Mouse (Mus musculus) adrenal gland, postnatal 25 days (tissue): ENCODE results near the gene Gm9903. TPM values are rescaled to one million over a fixed set of nuclear protein-coding genes. Genes with fewer than 3 reads are reported as not detected.

Experiments
- DNase-seq: peaks from one replicate; pipeline ENCODE4 v3.0.0; 2021; ENCODE audit warnings: mixed read lengths
- long read RNA-seq: library from polyadenylated mRNA; stranded (forward); transcript quantifications from one replicate; pipeline ENCODE4 v2.0.0, GENCODE M21; 2021
- total RNA-seq: library from RNA; stranded (reverse); gene quantifications from 2 replicates; pipeline ENCODE4 v1.2.3, GENCODE M21; 2021

Gm9903 gene
- 0.64 TPM in 1 of 2 replicates, not detected in the other for total RNA-seq
- long read RNA-seq = 0 reads

DNA sequence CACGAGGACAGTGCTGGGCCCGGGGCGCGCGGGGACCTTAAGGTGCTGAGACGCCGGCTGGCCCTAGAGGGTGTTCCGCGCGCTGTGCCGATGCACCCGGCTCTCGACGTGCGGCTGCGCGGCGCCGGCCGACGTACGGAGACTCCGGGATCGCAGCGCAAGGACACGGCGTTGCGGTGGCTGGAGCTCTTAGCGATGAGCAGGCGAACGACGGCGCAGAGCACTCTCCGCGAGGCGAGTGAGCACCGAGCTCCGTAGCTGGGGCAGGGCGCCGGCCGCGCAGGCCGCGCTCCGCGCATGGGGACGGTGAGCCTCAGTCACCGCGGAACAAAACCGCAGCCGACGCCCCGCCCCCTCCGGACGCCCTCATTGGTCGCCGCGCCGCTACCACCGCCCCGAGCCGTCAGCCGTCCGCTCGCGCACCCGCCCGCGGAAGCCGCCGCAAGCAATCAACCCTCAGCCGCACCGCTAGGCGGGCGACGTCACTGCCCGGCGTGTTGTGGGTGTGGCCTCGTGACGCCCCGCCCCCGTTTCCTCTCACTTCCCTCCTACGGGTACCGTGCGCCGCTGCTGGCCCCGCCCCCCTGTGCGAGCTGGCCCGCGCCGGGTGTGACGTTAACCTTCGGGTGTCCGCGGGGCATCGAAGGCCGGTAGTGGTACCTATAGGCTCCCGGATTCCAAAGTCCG lies at the start of gene Gm9903, which contains the start of gene Fam53a:
Gene Gm9903 (plus strand): TSS at position 625 of the 687 bp plus-strand sequence.
Gene Fam53a (minus strand): TSS at position 335 of the 687 bp plus-strand sequence.
- peak; percentile 100 for DNase-seq

DNA sequence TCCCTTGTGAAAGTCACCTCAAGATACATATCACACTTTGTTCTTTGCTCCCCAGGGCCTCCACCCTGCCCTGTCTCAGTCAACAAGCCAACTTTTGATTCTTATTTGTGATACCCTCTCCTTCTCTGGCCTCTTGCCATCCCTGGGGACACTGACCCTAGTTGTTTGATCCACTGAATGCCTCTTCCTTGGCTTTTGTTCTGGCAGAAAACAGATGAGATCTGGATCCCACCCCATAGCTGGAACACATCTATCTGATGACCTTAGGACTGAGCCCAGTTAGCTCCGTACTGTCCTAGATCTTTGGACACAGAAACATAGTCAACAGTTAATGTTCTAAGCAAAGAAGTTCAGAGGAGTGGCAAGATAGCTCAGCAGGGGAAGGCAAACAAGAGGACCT lies 49.4 kb upstream of the Gm9903 start:
- no peak for DNase-seq

DNA sequence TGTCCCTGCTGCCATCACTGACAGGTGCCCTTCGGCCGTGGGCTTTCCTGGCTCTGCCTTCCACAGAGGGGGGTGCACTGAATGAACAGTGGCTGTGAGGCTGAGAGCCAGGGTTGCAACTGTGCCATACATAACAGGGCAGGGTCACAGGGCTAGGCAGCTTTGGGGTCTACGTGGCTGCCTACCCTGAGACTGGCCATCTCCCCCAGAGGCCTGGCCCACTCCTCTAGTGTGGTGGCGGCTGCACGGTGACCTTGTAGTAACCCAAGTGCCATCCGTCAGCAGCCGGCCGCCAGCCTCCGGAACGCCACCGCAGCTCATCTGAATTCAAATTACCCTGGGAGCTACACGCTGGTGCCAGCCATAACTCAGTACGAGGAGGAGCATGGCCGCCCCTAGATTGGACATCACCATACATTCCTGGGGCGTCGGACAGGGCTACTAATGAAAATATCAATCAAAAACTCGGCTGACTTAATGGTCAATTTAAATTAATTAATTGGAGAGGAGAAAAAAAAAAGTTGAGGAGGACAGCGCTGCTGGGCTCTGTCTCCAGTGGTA lies 42.1 kb upstream of the Gm9903 start:
- DNase-seq = no peak

DNA sequence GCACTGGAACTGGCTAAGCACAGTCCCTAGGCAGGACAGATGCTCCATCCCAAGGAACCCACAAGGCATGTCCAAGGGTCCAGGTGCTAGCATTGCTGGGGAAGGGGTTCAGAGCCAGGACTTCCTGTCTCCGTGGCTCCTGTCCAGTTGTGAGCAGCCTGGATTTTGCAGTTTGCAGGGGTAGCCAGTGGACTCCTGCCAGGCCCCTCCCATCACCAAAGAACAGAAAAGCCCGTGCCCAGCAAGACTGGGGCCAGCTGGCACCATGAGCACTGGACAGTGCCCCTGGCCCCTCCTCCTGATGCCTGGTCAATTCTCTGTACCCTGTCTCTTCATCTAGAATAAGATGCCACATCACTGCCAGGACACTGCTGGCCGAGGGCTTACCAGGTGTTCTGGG lies 41.7 kb upstream of the Gm9903 start:
- no peak for DNase-seq

DNA sequence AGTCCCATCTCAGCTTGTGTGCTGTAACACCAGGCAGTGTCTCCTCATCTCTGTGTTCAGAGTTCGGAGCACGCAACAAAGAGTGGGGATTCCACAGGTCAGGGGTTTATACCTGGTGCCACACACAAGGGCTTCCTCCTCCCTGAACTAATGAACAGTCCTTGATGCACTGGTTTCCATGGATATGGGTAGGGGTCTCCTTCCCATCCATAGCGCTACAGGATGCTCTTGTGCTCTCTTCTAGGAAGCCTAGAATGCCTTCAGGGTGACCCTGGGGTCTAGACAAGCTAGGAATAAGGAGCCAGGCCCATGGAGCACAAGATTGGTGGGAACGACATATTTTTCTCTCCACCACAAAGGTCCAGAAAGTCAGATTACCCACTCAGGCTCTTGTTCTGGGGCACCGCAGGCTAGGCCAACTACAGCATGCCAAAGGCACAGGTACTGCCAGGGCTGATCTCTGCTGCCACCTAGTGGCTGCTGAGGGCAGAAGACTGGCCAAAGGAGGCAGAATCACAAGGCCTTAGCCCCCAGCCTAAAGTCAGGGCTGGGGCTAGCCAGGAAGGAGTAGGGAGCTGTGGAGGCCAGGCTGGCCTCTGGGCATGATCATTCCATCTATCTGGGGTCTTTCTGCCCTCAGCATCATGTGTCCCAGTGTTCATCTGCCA lies 40.4 kb upstream of the Gm9903 start:
- peak; percentile 78 for DNase-seq

DNA sequence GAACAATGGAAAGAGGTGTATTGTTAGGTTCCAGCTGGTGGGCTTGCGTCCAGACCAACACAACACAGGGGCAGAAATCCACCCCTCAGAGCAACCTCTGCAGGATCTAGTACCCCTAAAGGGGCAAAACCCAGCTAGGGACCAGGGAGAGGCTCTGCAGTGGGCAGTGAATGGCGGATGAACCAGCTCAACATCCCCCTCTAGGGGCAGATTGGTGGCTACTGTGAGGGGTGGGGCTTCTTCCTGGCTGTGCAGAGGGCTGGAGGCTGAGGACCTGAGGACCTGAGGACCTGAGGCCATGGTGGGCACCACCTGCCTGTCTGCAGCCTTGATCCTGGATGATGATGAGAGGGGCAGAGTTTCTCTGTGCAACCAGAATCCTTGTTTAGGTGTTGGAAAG lies 36.1 kb upstream of the Gm9903 start:
- DNase-seq = no peak

DNA sequence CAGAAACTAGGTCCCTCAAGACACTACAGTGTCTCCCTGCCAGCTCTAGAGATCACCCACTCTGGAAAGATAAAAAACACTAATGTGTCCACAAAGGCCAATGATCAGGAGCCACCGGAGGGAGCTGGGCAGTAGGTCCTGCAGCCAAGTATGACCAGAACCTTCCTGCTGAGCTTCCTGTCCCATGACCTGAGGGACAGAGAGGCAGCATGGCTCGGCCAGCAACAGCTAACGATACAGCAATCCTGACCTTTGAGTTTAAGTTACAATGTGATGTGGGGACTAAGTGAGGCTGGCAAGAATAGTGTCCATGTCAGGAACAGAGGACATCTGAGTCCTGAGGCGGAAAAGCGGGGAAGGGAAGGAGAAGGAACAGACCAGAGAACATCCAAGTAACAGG lies 24.4 kb upstream of the Gm9903 start:
- no peak for DNase-seq

DNA sequence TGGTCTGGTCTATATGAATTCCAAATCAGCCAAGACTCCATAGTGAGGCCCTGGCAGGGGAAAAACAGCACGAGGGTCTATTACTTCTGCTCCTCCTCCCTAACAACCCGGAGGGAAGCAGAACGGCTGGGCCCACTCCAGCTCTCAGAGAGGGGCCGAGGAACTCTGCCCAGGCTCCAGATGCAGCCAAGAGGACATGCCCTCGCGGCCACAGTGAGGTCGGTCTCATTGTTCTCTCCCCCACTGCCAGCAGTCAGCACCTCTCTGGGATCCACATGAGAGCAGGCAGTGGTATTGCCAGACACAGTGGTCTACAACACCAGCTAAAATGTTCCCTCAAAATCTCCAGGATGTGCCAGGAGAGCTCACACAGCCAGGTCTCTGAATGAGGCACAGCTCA lies 23.1 kb upstream of the Gm9903 start:
- DNase-seq = no peak

DNA sequence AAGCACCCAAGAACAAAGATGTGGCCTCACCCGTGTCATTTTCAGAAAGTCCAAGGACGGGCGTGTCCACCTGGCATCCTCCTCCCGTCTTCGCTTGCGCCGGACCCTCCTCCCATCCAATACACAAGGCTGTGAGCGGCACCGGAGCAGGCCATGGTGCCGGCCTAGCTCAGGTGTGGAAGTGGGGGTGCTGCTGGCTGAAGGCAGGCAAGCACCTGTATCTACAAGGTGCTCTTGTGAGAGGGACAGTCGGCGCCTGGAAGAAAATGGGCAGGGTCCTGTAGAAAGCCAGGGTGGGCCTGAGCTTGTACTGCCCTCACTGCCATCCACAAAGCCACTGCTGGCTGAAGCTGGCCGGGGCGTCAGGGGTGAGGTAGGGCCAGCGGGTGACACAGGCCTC lies 22.3 kb upstream of the Gm9903 start:
- no peak for DNase-seq

DNA sequence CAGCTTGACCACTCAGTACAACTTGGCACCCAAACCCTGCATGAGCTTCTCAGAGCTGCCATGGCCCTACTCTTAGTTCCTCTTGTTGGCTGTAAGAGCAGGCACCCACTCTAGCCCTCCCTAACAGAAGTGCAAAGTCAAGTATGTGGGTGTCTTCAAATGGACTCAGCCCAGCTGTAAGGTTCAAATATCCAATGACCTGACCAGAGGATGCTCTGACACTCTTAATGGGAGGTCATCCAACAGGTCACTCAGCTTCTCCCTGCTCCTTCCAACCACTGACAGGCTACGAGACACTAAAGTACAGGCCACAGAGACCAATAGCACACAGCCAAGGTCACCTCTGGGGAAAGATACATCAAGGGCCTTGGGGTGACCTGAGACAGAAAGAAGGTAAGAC lies 20.5 kb upstream of the Gm9903 start:
- no peak for DNase-seq

DNA sequence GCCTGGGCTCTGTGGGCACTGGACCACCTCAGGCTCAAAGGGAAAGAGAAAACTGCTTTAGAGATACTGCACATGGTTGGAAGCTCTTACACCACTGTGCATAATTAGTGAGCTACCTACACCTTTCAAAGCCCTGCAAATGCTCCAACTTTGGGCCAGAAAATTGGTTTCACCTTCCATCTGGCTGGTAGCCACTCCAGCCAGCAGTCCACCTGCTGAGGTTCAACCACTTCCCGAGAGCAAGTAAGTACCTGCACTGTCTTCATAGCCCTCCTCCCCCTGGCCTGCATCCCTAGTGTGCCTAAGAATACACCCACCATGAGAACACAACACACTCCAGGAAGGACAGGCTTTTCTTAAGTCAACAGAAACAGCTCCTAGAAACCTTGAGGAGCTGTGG lies 17.9 kb upstream of the Gm9903 start:
- no peak for DNase-seq

DNA sequence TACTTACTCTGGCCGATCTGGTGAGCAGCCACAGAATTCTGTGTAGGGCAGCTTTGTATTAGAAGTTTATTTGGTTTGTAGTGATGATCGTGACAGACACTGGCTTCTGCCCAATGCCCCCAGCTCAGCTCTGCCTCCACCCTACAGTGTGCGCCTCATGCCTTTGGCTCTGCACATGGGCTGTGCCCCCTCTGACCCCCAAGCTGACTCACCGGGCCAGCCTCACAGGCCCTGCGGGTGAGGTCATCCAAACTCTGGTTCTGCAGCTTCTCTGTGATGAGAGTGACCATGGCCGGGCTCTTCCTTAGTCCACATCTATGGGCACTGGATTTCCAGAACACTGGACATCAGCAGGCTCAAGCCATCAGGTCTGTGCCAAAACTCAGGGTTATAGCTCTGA lies 15.3 kb upstream of the Gm9903 start:
- peak; percentile 62 for DNase-seq

DNA sequence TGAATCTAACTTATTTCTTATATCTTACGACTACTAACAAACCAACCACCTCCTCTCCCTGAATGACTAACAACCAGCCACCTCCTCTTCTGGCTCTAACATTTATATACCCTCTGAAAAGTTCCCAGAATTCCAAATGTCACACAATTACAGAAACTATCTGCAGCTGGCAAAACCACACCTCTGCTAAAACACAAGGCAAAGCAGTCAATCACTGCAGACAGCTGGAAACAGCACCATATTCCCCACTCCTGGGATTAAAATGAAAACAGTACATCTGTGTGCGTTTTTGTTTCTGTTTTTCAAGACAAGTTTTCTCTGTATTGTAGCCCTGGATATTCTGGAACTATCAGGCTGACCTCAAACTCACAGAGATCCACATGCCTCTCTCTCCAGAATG lies 7.1 kb upstream of the Gm9903 start:
- no peak for DNase-seq

DNA sequence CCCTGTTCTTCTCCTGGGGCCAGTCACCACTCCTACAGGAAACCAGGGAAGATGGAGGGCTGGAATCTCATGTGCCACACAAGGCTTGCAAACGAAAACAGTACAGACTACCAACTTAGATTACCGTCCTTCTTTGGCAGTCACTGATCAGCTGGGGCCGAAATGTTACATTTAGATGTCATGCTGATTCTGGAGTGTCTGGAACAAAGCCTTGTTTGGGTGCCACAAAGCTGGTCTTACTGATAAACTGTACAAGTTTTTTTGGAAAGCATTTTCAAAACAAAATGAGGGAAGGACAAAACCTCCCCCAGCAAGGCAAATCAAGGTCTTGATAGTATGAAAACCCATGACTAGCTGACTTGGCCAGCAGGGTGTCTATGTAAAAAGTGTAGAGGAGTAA lies 6.0 kb upstream of the Gm9903 start:
- DNase-seq = no peak

DNA sequence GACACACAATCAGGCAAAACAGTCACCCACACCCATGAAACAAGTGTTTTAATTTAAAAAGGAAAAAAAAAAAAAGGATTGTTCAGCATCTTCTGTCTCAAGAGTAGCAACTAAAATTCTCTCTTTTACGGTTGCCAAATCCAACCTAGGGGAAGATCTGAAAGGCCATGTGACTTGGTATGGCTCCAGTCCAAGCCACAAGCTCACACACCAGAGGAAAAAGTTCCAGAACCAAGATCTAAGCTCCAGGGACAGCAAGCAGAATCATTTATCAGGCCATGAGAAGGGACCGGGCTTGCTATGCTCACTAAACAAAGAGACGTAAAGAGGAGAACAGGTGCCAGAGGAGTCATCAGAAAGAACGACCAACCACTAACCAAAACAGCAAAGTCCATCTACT lies 1.8 kb upstream of the Gm9903 start:
- peak; percentile 41 for DNase-seq

DNA sequence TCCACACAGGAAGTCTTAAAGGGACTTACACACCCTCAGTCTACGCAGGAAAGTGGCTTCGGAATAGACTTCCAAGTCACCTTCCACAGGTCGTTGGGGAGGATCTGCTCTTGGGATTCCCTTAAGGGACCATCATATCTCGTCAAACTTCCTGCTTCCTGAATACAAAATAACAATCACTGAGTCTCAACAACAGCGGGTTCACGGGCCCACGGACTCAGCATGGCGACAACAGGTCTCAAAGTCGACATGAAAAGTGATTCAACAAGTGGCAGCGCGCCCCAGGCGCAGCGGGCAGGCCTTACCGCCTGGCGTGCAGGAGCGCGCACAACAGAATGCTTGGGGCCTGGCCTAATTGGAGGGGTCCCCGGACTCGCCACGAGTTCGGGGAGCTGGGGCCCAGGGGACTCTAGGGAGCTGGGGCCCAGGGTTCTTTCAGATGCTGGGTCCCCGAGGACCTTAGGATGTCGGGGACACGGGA lies 865 bp upstream of the Gm9903 start:
- peak; percentile 61 for DNase-seq

DNA sequence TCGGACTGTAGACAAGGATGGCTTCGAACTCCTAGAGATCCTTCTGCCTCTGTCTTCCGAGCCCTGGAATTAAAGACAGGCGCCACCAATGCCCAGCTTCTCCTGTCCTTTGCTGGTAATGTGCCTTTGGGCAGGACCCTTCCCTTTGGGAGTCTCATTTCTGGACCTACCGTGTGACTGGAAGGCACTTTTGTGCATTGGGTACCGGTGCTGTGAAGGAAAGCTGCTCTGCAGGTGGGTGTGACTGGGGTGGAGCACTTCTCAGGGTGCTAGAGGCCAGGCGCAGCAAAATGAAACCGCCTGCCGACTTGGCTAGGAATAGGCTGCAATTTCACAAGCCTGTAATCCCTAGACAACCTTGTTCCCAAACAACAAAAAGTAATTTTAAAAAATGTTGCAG lies 336 bp downstream of the Gm9903 start:
- peak; percentile 23 for DNase-seq

DNA sequence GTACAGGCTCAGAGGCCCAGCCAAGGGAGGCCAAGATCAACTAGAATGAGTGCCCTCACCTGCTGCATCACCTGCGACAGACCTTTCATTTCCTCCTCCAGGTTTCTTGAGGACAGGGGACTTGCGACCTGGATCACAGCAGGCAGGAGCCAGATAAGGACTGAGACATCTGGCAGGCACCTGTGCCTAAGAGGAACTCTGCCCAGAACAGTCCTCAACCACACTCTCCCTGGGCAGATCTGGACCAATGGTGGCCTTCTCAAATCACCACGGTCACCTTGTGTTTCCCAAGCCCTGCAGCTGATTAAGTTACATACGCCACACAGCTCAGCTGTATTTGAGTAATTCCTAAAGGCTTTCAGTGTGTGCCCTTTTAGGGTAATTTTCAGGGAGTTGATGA lies 890 bp downstream of the Gm9903 start:
- no peak for DNase-seq

DNA sequence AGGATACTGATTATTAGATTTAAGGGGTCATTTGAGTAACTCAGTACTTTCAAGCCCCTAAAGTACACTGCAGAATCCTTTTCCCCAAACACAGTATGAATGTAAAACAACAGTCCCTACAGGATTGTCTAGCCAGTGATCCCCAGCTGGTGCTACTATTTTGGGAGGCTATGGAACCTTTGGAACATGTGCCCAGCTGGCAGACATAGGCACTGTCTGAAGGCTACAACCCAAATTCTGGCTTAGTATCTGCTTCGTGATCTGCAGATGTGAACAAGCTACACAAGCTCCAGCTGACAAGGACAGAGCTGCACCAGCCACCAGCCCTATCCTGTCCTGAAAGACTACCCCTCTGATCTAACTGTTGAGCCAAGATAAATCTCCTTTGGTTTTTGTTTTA lies 2.8 kb downstream of the Gm9903 start:
- DNase-seq = no peak

DNA sequence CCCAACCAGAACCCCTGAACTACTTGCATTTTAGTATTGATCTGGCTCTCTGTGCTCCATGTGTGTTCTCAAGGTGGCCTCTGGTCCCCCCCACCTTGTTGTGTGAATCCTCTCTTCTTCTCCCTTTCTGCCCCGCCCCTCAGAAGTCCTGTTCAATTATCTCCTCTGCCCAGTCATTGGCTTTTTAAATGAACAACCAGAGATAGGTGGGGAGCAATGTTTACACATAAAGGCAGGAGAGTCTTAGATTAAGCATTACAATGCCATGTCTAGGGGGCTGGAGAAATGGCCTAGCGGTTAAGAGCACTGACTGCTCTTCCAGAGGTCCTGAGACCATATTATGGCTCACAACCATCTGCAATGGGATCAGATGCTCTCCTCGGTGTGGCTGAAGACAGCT lies 5.6 kb downstream of the Gm9903 start:
- DNase-seq = no peak

DNA sequence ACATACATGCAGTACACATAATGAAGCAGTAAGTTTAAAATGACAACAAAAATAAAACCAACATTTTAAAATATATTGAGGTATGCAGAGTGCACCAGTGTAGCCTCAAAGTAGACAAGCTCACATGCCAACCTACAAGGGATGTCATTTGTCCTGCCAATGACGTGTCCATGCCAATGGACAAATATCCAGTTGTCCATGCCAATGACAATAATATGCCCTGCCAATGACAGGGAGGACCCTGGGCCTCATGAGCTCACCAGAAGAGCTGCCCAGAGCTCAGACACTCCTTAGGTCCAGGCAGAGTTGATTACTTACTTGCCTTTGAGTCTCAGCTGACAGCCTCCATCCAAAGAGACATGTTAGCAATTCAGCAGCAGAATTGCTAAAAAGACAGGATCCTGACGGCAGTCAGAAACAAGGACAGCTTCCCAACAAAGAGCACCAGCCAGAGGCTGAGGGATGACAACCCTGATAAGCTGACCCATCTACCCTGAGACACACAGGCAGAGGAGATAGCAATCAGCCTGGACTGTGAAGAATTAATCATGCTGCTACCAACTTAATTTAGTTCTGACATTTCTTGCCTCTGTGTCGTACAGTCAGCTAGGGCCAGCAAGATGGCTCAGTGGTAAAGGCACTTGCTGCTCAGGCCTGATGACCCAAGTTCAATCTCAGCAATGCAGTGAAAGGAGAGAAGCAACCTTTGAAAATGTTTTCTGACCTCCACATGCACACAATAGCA lies 8.1 kb downstream of the Gm9903 start:
- DNase-seq = no peak

DNA sequence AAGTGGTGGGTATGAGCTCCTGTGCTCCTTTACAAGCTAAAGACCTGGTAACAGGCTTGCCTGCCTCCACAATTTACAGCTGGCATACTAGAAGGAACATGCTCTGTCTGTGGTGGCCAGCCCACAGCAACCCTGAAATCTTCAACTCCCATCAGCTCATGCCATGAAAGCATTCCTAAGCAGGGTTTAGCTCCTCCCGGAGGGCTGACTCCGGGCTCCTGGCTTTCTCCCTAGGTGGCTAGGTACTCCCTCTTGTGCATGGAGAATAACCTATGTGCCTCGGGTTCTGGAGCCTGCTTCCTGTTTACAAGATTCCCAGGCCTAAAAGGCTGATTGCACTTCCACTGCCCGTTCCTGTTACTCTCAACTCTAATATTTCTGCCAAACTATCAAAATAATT lies 9.1 kb downstream of the Gm9903 start:
- DNase-seq = no peak

DNA sequence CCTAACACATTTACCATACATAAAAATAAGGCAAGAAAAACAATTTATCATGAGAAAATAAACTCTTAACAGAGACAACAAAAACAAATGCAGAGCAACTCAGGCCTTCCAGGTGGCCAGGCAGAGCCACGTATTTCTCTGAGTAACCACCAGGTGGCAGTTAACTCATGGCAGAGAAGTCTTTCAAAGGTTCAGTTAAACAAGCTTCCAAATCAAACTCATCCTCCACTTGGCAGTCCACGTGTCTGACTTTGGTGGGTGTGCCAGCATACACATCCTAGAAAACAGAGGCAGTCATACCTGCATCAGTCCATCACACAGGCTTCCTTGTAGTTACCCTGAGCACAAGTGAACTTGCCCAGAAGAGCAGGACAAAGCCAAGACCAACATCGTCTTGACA lies 10.9 kb downstream of the Gm9903 start:
- no peak for DNase-seq
